Mouse (Mus musculus) erythroblast, embryonic 14.5 days (primary cell): ENCODE measurements at regions not wholly inside any gene's neighbourhood (a gene's known extent, or its start where the extent isn't known, plus 50 kb on each side); places are given as distances from the start of the nearest gene placed in this dataset.

Experiments used
- GATA1 ChIP-seq: IDR thresholded peaks from 2 replicates; pipeline ENCODE4 v1.6.1; 2012; ENCODE audit warnings: low read length, inconsistent platforms, mixed read lengths
- TAL1 ChIP-seq: IDR thresholded peaks from 3 replicates; pipeline ENCODE4 v1.6.1; 2012; ENCODE audit warnings: low read length, inconsistent platforms, mixed read lengths

- TF ChIP-seq GATA1, result no peak
- no peak for TF ChIP-seq TAL1
Measured at GRCm38 (mm10) chr8:101668921-101669320, 1116.5 kb downstream of the Cdh11 start.
